Mouse (Mus musculus): ENCODE measurements around the gene Psenen.

The Psenen gene

DNA sequence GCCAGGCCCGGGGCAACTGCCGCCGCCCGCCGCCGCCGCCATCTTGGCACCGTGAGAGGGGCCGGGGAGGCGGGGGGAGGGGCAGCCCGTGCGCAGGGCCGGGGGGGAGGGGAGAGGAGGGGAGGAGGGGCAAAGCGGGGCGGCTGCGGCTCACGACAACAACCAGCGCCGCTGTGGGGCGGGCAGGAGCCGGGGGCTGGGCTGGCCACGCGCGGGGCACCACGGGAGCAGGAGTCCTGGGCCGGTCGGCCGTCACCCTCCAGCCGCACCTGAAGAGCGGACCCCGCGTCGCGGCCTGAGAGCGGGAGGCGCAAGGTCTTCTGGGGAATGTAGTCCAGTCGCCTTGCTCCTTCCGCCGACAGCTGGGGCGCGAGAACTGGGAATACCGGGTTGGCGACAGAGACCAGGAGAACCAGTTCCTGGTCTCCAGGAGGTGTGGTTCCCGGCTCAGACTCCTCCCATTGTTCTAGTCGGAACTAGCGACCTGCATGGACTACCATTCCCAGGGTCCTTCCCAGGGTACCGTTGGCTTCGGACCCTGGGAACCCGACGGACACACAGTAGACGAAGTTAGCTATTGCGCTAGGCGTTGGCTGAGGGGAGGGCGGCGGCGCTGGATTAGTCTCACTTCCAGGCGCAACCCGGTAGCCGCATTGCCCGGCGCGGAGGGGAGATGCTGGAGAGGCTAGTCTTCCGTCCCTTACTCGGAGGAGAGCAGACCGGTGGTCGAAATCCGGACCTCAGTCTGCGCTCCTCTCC is 25.4 kb upstream of the Psenen start, which contains the start of gene Kmt2b:
TSS of gene Kmt2b (minus strand) at position 51 of the 759 bp plus-strand sequence.
- peak; percentile 98 for DNase-seq (ENCODE audit: low spot score)

DNA sequence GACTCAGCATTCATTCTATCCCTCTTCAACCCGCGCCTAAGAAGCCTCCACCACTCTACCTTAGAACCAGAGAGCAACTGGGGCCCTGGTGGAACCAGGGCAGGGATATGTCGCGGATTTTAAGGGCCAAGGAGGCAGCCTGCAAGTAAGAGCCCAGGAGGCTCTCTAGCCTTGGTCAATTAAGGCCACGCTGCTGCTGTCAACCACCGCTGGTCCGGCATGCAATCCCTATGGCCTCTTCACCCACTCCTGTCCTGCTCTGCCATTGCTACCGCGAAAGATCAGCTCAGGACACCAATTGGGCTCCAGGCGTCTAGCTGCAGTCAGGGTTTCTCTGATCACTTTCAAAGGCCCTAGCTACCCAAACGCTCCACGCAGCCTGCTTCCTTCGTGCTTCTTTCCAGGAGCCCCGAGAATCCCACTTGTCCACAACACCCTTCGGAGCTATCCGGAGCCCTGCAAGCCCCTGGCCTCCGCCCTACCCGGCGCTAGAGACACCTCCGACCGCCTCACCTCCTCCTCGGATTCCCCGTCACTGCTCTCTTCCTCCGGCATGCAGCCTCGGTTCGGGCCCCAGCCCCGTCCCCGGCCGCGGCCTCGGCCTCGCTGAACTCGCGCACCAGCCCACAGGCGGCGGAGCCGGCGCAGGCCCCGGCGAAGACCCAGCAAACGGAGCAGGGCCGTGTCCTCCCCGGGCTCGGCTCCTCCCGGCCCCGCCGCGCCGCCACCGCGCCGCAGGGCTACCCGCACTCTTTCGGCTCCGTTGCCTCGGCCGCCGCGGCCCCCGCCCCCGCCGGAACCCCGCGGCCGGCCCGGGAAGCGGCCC is 24.6 kb upstream of the Psenen start:
- peak; percentile 39 for DNase-seq (ENCODE audit: low spot score)

DNA sequence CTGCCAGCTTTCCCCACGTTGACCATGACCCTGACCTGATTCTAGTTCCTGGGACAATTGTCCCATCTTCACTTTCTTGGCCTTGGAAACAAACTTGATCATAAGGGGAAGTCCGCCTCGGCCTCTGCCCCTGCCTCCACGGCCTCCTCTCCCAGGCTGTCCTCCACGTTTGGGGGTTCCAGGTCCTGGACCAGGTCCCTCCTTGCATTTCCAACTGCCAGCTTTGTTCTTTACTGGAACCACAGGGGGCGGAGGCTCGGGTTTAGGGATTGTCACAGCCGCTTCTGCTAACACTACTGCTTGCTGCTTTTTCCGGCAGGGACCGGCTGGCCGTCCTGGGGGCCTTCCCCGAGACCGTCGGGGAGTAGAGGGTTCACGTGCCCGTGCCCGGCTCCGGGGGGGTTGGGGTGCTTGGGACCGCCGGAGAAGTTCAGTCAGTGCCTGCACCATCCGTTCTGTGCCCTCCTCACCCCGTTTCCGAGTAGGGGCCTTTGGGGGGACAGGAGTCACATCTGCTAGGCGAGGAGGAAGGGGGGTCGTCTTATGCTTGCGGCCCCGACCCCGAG is 23.1 kb upstream of the Psenen start:
- DNase-seq (ENCODE audit: low spot score): no peak

DNA sequence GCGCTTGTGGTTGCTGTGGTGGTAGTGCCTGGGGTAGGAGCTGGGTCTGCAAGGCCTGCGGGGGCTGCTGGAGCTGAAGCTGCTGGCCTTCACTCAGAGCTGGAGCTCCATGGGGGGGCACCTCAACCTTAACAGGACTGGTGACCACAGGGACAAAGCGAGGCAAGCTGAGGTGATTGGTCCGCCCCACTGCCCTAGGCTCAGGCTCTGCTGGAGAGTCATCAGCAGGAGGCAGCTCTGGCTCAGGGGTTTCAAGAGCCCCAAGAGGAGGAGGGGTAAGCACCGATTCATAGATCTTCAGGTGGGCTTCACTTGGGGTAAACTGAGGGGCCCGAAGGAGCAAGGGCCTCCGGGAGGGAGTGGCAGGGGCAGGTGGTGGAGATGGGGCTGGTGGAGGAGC is 21.7 kb upstream of the Psenen start:
- DNase-seq (ENCODE audit: low spot score): no peak

DNA sequence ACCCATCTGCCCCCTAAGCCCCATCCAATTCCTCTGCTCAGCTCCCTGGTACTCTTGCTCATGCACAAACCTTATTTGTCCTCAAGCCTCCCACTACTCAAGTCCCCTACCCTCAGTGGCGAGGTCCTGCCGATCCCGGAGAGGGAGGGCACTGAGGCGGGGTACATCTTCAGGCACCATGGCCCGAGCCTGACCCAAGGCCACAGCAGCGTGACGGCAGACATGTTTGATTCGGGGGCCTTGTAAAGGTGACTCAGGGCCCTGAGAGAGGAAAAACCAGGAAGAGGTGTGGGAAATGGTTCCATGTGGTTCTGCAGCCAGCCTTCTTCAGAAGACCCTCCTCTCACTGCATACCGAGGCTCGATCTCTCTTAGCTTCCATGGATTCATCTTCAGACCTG is 20.9 kb upstream of the Psenen start:
- no peak for DNase-seq (ENCODE audit: low spot score)

DNA sequence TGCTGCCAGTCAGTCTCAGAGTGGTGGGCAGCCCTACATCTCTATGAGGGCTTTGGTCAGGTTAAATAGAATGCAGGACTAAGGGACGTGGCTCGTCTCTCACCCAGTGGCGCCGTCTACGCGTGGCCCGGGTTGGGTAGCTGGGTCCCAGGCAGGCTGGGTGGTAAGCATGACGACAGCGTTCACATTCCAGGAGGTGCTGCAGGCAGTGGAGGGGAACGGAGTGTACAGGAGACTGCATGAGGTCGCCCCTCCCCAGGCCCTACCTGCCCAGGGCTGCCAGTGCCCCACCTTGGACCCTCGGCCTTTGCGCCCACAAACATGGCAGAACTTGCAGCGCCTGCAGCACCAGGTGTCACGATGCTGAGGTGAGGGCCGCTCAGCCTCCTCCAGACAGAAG is 18.1 kb upstream of the Psenen start:
- no peak for DNase-seq (ENCODE audit: low spot score)

DNA sequence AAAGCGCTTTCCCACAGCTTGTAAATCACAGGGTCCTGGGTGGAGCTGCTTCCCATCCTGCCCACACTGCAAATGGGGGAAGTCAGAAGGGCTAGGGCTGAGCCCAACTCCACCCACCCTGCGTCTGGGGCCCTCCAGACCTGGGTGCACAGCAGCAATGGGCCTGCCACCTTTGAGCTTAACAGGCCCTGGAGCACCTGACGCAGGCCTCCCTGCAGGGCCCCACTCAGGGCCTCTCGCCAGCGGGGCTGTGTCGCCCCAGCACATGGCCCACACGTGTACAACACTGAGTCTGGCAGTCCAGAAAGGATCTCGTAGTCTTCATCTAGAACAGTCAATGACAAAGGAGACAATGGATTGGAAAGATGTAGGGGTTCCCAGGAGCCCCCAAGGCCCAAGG is 16.5 kb upstream of the Psenen start:
- no peak for DNase-seq (ENCODE audit: low spot score)

DNA sequence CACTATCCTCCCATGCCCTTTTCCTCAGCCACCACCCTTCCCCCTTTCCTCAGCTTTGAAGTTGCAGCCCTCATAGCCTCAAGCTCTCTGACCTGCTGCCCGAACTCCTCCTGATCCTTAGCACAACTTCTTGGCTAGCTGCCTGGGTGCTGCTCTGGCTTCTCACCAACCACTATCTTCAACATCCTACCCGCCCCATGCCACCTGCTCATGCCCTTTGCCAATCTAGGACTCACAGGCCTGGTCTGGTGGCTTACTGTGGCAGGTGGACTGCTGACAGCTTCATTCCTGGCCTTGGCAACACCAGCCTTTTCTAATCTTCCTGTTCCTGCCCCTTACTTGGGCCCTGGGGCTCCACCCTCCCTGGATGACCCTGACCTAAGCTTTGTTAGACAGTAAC is 9.5 kb upstream of the Psenen start:
- DNase-seq (ENCODE audit: low spot score): no peak

DNA sequence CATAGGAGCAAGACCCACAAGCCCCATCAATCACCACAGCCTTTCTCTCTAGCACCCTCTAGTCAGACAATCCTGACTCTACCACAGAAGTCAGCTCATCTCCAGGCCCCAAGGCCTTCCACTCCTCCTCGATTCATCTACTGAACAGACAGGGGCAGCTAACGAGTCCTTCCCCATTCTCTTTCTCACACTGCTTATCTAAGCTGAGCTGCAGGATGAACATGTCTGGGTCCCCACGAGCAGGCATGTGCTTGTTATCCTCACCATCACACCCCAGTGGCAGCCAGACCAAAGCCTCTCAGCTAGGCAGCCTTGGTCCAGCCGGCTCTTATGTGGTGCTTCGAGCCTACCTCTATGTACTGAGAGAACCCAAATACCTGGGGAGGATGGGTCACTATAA is 9.0 kb upstream of the Psenen start:
- DNase-seq (ENCODE audit: low spot score): no peak

DNA sequence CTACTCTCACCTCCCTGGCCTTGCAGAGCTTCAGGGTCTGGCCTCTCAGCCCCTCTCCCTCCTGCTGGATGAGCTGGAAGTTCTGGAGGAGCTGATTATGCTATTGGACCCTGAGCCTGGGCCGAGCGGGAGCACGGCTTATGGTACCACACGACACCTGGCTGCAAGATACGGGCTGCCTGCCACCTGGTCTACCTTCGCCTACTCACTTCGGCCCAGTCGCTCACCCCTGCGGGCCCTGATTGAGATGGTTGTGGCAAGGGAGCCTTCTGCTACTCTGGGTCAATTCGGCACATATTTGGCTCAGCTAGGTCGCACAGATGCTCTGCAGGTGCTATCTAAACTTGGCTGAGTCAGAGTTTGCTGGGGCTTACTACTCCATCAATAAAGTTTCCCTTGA is 4.1 kb upstream of the Psenen start:
- no peak for DNase-seq (ENCODE audit: low spot score)

DNA sequence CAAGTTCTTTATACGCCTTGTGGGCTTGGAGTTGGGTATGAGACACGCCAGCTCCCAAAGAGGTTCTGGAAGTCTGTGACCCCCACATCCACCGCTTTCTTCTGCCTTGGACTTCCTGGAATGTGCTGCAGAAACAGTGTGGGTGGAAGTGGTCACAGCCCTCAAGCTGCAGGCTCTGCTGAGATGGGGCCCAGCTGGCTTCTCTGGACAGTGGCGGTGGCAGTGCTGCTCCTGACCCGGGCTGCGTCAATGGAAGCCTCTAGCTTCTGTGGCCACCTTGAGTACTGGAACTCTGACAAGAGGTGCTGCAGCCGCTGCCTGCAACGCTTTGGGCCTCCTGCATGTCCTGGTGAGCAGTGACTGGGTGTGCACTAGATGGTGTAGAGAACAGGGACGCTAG is 2.6 kb upstream of the Psenen start:
- no peak for DNase-seq (ENCODE audit: low spot score)

DNA sequence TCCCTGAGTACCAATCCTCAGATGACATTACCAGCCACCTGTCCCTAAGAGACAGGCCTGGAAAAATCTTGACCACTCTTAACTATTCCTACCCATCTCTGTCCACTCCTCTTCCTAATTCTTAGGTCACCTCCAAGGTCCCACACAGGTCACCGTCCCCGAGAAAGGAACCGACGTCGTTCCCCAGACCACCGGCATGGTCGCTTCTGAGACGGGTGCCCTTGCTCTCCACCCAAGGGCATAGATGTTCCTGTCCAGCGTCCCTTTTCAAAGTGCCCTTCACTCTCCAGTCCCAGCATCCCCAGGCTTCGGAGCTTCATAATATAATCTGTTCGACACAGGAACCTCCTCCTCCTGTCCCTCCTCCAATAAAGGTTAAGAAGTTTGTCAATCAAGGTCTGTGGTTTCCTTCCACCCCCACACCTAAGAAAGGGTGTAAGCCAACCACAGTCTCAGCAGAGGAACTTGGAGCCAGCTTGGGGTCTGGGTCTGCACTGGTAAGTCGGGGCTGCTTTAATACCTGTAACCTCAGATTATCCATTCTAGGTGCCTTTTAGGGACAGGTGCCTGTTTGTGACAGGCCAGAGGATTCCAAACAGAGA is 1.6 kb upstream of the Psenen start, which contains the start of gene Igflr1:
TSS of gene Igflr1 (plus strand) at position 458 of the 602 bp plus-strand sequence.
- DNase-seq (ENCODE audit: low spot score): no peak

DNA sequence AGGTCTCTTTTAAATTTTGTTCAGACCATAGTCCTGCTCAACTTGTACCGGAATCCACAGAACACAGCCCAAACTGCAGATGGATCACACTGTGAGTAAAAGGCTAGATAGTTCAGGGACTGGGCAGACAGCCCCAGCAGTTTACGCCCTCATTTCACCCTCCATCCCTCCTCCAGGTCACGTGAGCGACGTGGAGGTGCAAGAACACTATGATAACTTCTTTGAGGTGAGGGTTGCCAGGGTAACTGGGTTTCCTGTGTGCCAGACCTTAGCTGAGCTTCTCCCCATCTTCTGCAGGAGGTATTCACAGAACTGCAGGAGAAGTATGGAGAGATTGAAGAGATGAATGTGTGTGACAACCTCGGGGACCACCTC is 466 bp upstream of the Psenen start:
- DNase-seq (ENCODE audit: low spot score): no peak

DNA sequence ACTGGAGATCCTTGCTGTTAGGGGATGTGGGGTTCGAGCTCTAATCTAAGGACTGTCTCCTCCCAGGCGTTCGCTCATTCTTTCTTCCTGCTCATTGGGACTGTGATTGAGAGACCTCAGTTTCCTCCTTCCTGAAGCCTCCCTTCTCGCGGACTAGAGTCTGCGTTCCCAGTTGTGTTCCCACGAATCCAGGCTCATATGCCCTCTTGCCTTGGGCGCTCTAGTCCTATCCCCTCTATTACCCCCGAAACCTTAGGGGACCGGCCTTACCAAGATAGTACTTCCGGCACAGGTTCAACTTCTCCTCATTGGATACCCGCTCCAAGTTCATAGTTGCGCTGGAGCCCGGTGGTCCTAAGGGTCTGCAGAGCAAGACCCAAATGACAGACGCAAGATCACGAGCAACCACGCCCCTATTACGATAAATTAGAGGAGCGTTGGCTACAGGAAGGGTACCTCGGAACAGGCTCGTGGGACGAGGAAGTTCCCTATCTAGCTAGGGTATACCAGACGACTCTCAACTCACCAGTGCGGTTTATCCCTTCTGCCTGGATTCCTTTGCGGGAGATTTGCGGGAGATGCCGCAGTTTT is 806 bp downstream of the Psenen start:
- DNase-seq (ENCODE audit: low spot score): no peak

DNA sequence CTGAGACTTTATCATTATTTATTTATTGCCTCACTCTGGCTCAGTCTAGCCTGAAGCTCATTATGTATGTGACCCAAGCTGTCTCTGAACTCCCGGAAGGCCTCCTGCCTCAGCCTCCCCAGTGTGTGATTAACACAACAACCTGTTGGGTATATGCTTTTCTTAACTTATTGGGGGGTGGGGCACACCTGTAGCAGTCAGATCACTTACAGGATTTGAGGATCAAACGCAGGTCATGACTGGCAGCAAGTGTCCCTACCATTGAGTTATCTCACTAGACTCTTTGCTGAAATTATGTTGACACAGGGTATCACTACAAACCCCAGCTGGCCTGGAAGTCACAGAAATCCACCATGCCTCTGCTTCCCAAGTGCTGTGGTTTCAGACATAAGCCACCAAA is 3.1 kb downstream of the Psenen start:
- no peak for DNase-seq (ENCODE audit: low spot score)

DNA sequence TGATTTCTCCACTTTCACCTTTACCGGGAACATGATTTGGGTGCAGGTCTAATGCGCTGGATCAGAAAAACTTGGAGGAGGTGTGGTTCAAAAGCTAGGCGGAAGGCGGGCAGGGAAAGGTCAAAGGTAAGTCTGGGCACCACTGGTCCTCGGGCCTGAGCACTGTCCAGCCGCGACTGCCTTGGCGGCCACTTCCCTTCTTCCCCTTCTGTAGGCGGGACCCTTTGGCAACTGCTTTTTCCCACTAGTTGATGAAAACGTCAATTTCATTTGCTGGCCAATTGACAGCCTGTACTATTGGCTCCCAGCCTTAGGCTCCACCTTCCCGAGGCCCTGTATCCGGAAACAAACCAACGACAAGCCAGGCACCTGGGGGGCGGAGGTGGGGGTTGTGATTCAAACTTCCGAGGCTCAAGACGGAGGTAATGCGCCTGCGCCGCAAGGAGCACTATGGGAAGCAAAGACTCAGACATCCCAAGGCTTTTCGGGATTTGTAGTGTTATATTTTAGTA is 3.9 kb downstream of the Psenen start, which contains the start of gene Lin37:
TSS of gene Lin37 (minus strand) at position 396 of the 512 bp plus-strand sequence.
- peak; percentile 99 for DNase-seq (ENCODE audit: low spot score)

DNA sequence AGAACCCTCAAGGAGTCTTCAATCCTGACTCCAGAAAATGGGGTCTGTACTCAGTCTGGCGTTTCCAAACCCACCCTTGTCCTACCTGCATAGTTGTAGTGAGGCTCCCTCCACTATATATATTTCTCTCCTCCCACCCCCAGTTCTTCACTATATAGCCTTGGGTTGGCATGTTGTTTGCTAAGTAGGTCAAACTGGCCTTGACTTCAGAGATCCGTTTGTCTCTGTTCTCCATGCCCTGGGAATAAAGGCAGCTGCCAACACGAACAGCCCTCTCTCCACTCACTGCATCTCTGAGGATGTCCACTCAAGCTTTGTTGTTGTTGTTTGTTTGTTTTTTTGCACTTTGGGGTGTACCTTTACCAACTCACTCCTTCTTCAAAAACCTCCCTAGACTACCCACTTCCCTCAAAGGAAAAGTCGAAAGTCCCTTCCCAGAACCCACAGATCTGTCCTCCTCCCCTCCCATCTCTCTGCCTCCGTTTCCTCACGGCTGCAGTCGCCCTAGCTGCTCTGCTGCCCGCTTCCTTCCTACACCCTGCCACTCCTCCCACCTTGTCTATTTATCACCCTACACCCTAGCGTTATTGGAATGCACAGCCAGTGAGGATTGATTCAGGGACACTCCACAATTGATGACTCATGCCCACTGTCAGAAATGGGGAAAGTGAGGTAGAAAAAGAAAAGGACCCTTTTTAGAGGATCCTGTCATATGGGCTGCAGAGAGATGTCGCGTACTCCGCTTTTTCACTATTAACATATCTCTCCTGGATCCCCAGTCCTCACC is 4.6 kb downstream of the Psenen start:
- DNase-seq (ENCODE audit: low spot score): peak; percentile 2

DNA sequence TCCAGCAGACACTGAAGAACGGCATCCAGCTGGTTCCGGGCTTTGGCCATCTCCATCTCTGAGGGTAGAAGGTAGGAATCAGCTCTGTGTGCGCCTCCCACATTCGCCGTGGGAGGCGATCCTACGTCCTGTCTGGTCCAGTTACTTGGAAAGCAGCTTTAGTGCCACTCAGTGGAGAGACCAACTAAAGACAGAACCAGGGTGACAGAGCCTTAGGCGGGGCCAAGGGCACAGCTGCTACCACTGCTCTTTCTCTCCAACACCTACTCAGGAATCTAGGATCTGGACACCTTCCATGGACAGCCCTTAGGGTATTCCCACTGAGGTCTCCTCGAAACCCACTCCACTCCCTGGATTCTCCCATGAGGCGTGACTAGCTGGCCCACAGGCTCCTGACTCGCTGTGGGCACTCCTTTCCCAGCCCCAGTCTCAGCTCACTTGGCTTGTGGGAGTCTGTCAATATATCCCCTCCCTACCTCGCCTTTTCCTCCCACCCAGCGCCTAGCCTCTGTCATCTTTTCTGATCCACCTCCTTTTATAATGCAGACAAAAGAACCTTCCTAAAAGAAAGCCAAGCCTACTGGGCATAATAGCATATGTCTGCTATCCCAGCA is 5.4 kb downstream of the Psenen start:
- DNase-seq (ENCODE audit: low spot score): no peak

DNA sequence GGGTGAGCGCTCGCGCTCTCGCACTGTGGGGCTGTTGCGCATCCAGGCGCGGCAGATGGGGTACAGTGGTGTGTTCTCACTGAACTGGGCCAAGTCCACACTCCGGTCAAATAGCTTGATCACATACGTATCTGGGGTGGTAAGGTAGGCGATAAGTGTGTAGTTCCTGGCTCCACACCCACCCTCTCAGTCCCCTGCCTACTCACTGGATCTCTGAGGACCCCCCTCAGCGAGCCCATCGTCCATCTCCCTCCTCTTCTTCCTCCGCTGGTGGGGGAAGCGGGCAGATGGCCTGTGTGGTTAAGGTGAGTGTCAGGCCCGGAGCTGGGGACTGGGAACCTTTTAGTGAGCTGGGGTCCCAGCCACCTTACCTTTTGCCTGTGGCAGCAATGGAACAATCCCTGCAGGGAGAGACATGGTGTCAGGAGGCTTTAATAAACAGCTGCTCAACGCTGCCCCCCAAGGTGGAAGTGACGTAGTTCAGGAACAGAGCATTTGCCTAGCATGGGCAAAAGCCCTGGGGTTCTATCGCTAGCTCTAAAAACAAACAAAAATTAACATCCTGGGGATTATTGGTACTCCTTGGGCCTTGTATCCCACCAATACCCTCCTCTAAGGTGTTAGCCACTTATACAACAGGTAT is 6.4 kb downstream of the Psenen start:
- DNase-seq (ENCODE audit: low spot score): no peak

All from embryo, embryonic 10.5 days (tissue).